Mouse (Mus musculus) olfactory bulb, adult 2 months (tissue): ENCODE data around the gene Pcbd1. TPM values are rescaled to one million over a fixed set of nuclear protein-coding genes. Genes with fewer than 3 reads are reported as not detected.

ENCODE experiments used
- H3K27ac ChIP-seq: fragments of 200-500 bp; 2 replicates; pipeline ENCODE4 v1.5.1; 2012; ENCODE audit warnings: low read depth, low read length; ENCODE audit not compliant: insufficient read depth
- H3K4me1 ChIP-seq: fragments of 200-500 bp; 2 replicates; pipeline ENCODE4 v1.6.1; 2012; ENCODE audit warnings: low read length; ENCODE audit not compliant: control insufficient read depth, insufficient read depth
- H3K4me3 ChIP-seq: fragments of 200-500 bp; 2 replicates; pipeline ENCODE4 v1.5.1; 2012; ENCODE audit warnings: mild to moderate bottlenecking, low read depth, low read length, moderate library complexity; ENCODE audit not compliant: insufficient read depth
- CTCF ChIP-seq: fragments of 200-500 bp; IDR thresholded peaks from 2 replicates; pipeline ENCODE4 v1.5.1; 2012; ENCODE audit warnings: low read depth, mild to moderate bottlenecking, low read length, moderate library complexity; ENCODE audit not compliant: insufficient read depth
- POLR2A ChIP-seq: fragments of 200-500 bp; IDR thresholded peaks from 2 replicates; pipeline ENCODE4 v1.6.1; 2012; ENCODE audit warnings: mild to moderate bottlenecking, low read depth, low read length, moderate library complexity; ENCODE audit not compliant: insufficient read depth
- WGBS: fragments of 180-500 bp; shearing (Covaris S2); methylation state at CpG from one replicate; pipeline ENCODE4 v1.1.7; 2018; 5-methylcytosine and 5-hydroxymethylcytosine counted together
- polyA plus RNA-seq: library from polyadenylated mRNA; stranded (reverse); fragments of >200 nt; gene quantifications from 2 replicates; pipeline ENCODE4 v1.2.4, GENCODE M21; 2012; ENCODE audit warnings: low replicate concordance; ENCODE audit not compliant: missing spikeins, insufficient read depth, insufficient read length

Pcbd1 gene
- polyA plus RNA-seq, 1 experiment: not detected

GRCm38 (mm10) chr10:61128701-61129365 lies 39.7 kb downstream of the Pcbd1 start:
- WGBS: 93% methylated on average over 1 of the region's 1 CpGs
- Histone ChIP-seq H3K27ac (no peak overlapping the region), H3K4me3 (no peak overlapping the region), H3K4me1 (no peaks in the 10 kb centered on the region)
- TF ChIP-seq CTCF (no peak), POLR2A (no peak)

GRCm38 (mm10) chr10:61130959-61131358 lies 41.8 kb downstream of the Pcbd1 start:
- H3K27ac ChIP-seq: no peak overlapping the region
- 79% methylated on average over 3 of the region's 3 CpGs for WGBS
- no peak for TF ChIP-seq POLR2A
- TF ChIP-seq CTCF: no peak

GRCm38 (mm10) chr10:61134041-61134440 lies 44.9 kb downstream of the Pcbd1 start:
- Histone ChIP-seq H3K4me1 (no peaks in the 10 kb centered on the region), H3K4me3 (no peak overlapping the region), H3K27ac (no peak overlapping the region)
- WGBS: 57% methylated on average over 4 of the region's 4 CpGs
- TF ChIP-seq POLR2A: no peak
- no peak for TF ChIP-seq CTCF

More at GRCm38 (mm10) chr10:61130959-61131358, 41.8 kb downstream of the Pcbd1 start:
- no peak overlapping the region for H3K4me3 ChIP-seq
- H3K4me1 ChIP-seq: no peaks in the 10 kb centered on the region

GRCm38 (mm10) chr10:61135226-61135839 lies 46.2 kb downstream of the Pcbd1 start:
- Histone ChIP-seq H3K27ac (no peak overlapping the region), H3K4me3 (no peak overlapping the region), H3K4me1 (no peaks in the 10 kb centered on the region)
- TF ChIP-seq CTCF (no peak), POLR2A (no peak)
- 76% methylated on average over 3 of the region's 3 CpGs for WGBS

- 84% methylated on average over 1 of the region's 1 CpGs for WGBS
- H3K4me1 ChIP-seq: no peaks in the 10 kb centered on the region
- no peak overlapping the region for H3K4me3 ChIP-seq
- H3K27ac ChIP-seq: no peak overlapping the region
- TF ChIP-seq POLR2A (no peak), CTCF (no peak)
These were observed 48.4 kb downstream of the Pcbd1 start for GRCm38 (mm10) chr10:61137567-61137966.

- WGBS: 93% methylated on average over 2 of the region's 2 CpGs
- Histone ChIP-seq H3K4me1 (no peaks in the 10 kb centered on the region), H3K4me3 (no peak overlapping the region), H3K27ac (no peak overlapping the region)
- TF ChIP-seq POLR2A (no peak), CTCF (no peak)
These were observed 54.2 kb downstream of the Pcbd1 start for GRCm38 (mm10) chr10:61143343-61143742.

Other genes with a start within 250 kb of the Pcbd1 start
- not detected in 2 replicates for gene Sgpl1, start 58.4 kb downstream of the Pcbd1 start, polyA plus RNA-seq
- gene Tbata, start 82.6 kb downstream of the Pcbd1 start, polyA plus RNA-seq: not detected in 2 replicates
- not detected in 2 replicates for gene Adamts14, start 184.1 kb downstream of the Pcbd1 start, polyA plus RNA-seq
- not detected in 2 replicates for gene Prf1, start 208.5 kb downstream of the Pcbd1 start, polyA plus RNA-seq